Mouse (Mus musculus): ENCODE data around the gene Tigd3. TPM values are rescaled to one million over a fixed set of nuclear protein-coding genes. Genes with fewer than 3 reads are reported as not detected.

The Tigd3 gene
- polyA plus RNA-seq (2016; fragmentation: Nextera tagmentation; extraction: Ambion mirVana): 11.0 and 11.3 TPM in 2 replicates

DNA sequence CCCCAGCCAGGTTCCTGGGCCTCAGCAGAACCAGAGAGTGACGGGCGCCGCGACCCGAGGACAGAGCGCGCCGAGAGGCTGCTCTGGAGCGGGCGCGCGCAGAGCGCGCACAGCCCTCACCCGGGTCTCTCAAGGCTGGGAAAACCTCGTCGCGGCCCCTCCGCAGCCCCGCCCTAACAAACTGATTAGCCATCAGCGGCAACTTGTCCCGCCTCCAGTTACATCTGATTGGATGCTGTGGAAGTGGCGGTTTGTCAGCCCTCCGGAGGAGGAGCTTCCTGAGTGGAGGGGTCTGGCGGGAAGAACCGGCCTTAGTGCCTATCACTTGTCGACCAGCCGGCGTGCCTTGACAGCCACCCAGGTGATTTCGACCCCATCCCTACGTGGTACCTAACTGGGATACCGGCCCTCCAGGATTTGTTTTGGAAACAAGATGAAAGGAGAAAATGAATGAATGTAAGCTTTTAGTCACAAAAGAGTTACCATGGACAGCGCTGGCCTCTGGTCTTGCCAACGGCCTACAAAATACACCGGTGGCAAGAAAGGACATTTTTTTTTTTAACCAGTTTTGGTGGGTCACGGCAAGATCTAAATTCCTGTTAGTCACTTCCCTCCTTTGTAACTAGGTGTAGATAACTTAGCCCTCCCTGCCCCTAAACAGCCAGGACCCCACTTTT lies at the start of gene Tigd3:
TSS of gene Tigd3 (minus strand) at position 148 of the 677 bp plus-strand sequence.
- H3K9me3 ChIP-seq (replicated peaks): no peaks in the 10 kb centered on the region
- H3K27ac ChIP-seq: peak within 1 kb of the TSS; percentile 76
- peak within 1 kb of the TSS; percentile 90 for H3K9ac ChIP-seq
- ATAC-seq (ENCODE audit: low FRiP score): peak; percentile 95
- peak within 1 kb of the TSS; percentile 81 for H3K4me2 ChIP-seq (replicated peaks)
- H3K36me3 ChIP-seq: peaks cover 38% of the 10 kb centered on the region
- no peaks in the 10 kb centered on the region for H3K27me3 ChIP-seq
- peak within 1 kb of the TSS; percentile 70 for H3K4me3 ChIP-seq
- H3K4me1 ChIP-seq: peaks cover 21% of the 10 kb centered on the region
- 5% methylated on average over 36 of the region's 36 CpGs for WGBS

DNA sequence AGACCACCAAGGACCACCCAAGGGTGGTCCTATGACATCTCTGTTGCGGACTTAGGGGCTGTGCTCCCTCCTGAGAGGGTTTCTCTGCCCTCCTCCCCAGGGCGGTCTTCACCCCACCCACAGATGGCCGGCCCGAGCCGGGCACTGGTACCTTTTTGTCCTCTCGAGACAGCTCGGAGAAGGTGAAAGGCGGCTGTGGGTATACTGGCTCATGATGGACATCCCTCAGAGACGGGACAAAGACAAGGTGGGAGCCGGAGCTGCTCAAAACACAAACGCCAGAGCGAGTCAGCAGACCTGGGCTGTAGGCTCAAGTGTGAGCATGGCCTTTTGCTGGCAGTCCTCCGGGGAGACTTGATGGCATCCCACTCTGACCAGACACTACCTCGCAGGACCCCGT lies 49.5 kb upstream of the Tigd3 start:
- Histone ChIP-seq H3K4me2 (replicated peaks) (no peak overlapping the region), H3K4me1 (0 out of 2 replicates have a peak, but pooled peaks cover 2% of the 10 kb centered on the region), H3K9me3 (replicated peaks) (no peaks in the 10 kb centered on the region), H3K4me3 (no peak overlapping the region), H3K9ac (no peak overlapping the region), H3K36me3 (peaks cover 41% of the 10 kb centered on the region), H3K27ac (no peak overlapping the region), H3K27me3 (no peaks in the 10 kb centered on the region)
- 92% methylated on average over 15 of the region's 15 CpGs for WGBS
- no peak for ATAC-seq (ENCODE audit: low FRiP score)

DNA sequence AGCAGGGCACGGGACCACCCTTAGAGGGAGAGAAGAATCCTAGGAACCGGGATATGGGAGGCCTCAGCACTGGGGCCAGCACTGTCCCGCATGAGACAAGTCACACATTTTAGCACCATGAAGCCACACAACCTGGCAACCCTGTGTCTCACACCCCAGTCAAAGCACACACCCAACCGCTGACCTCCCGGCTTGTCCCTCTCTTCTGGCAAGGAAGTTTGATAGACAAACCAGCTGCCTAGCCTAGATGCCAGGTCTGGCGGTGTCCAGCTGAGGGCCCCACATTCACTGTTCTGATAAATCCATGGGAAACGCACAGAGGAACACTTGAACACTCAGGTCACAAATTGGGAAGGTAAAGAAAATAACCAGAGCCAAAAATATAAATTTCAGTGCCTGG lies 48.6 kb upstream of the Tigd3 start:
- no peak for ATAC-seq (ENCODE audit: low FRiP score)
- no peak overlapping the region for H3K4me3 ChIP-seq
- no peak overlapping the region for H3K27ac ChIP-seq
- no peak overlapping the region for H3K4me2 ChIP-seq (replicated peaks)
- H3K9me3 ChIP-seq (replicated peaks): no peaks in the 10 kb centered on the region
- peaks cover 9% of the 10 kb centered on the region for H3K4me1 ChIP-seq
- no peak overlapping the region for H3K9ac ChIP-seq
- no peaks in the 10 kb centered on the region for H3K27me3 ChIP-seq
- 91% methylated on average over 7 of the region's 7 CpGs for WGBS
- H3K36me3 ChIP-seq: peaks cover 35% of the 10 kb centered on the region

DNA sequence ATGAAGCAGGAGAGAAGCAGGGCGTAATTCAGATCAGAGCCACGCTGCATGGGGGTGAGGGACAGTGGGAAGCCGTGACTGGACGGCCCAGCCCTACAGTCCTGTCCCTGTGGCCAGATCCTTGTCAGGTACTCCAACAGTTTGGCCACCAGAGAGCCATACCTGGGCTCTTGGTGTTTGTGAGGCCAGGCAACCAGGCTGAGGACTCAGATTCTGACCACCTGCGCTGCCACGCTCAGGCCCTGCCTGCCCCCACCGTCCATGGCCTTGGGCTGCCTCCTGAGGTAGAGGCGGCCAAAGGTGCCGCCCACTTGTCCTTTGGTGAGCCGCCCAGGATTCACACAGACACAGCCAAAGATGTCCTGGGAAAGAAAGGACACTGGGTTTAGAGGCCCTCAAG lies 46.7 kb upstream of the Tigd3 start:
- H3K27me3 ChIP-seq: no peaks in the 10 kb centered on the region
- H3K4me1 ChIP-seq: peaks cover 13% of the 10 kb centered on the region
- H3K9ac ChIP-seq: no peak overlapping the region
- no peak overlapping the region for H3K4me2 ChIP-seq (replicated peaks)
- no peak overlapping the region for H3K4me3 ChIP-seq
- 91% methylated on average over 10 of the region's 10 CpGs for WGBS
- no peak for ATAC-seq (ENCODE audit: low FRiP score)
- H3K36me3 ChIP-seq: peaks cover 24% of the 10 kb centered on the region
- H3K9me3 ChIP-seq (replicated peaks): no peaks in the 10 kb centered on the region
- H3K27ac ChIP-seq: no peak overlapping the region

DNA sequence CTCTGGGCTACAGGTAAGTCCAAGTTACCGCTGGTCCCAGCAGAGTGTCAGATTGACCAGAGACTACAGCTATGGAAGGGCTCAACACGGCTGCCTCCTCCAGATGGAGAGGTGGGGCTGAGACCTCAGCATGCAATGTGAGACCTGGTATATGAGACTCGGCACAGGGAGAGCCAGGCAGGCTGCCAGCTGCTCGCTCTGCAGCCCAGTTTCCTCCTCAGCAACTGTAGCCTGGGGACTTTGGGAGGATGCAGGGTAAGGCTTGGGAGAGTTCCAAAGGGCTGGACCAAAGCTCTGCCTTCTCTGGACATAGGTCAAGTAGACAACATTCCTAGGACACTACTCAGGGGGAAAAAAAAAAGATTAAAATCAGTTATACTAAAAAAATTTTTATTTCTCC lies 46.2 kb upstream of the Tigd3 start:
- no peaks in the 10 kb centered on the region for H3K27me3 ChIP-seq
- ATAC-seq (ENCODE audit: low FRiP score): no peak
- H3K4me2 ChIP-seq (replicated peaks): no peak overlapping the region
- H3K4me3 ChIP-seq: no peak overlapping the region
- peaks cover 16% of the 10 kb centered on the region for H3K4me1 ChIP-seq
- H3K9me3 ChIP-seq (replicated peaks): no peaks in the 10 kb centered on the region
- no peak overlapping the region for H3K27ac ChIP-seq
- 76% methylated on average over 4 of the region's 4 CpGs for WGBS
- H3K9ac ChIP-seq: no peak overlapping the region
- peaks cover 22% of the 10 kb centered on the region for H3K36me3 ChIP-seq

DNA sequence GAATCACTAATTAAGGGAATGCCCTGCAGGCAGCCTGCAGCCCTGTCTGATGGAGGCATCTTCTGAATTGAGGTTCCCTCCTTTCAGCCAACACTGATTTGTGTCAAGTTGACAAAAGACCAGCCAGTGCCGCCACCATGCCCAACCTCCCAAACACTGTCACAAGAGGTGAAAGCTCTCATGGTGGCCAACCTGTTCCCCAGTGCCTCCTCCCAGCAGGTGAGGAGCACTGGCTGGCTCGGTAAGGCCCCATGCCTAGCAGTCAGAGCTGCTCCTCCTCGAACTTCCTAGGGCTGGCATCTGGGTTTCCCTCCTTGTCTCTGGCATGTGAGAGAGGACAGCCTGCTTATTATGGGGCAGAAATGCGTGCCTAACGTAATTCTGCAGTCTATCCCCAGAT lies 45.8 kb upstream of the Tigd3 start:
- 80% methylated on average over 5 of the region's 5 CpGs for WGBS
- Histone ChIP-seq H3K4me2 (replicated peaks) (no peak overlapping the region), H3K27me3 (no peaks in the 10 kb centered on the region), H3K4me3 (no peak overlapping the region), H3K36me3 (peaks cover 20% of the 10 kb centered on the region), H3K9me3 (replicated peaks) (no peaks in the 10 kb centered on the region), H3K9ac (no peak overlapping the region), H3K4me1 (peaks cover 18% of the 10 kb centered on the region), H3K27ac (no peak overlapping the region)
- ATAC-seq (ENCODE audit: low FRiP score): no peak

DNA sequence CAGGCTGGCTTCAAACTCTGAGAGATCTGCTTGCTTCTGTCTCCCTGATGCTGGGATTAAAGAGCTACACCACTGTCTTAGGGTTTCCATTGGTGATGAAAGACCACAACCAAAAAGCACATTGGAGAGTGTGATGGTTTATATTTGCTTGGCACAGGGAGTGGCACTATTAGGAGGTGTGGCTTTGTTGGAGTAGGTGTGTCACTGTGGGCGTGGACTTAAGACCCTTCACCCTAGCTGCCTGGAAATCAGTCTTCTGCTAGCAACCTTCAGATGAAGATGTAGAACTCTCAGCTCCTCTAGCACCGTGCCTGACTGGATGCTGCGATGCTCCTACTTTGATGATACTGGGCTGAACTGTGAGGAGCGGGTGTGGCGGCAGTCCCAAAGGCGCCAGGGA lies 44.6 kb upstream of the Tigd3 start:
- peaks cover 20% of the 10 kb centered on the region for H3K36me3 ChIP-seq
- H3K4me2 ChIP-seq (replicated peaks): no peak overlapping the region
- peaks cover 18% of the 10 kb centered on the region for H3K4me1 ChIP-seq
- WGBS: 90% methylated on average over 6 of the region's 6 CpGs
- H3K27ac ChIP-seq: no peak overlapping the region
- no peak overlapping the region for H3K4me3 ChIP-seq
- no peak for ATAC-seq (ENCODE audit: low FRiP score)
- no peaks in the 10 kb centered on the region for H3K27me3 ChIP-seq
- no peaks in the 10 kb centered on the region for H3K9me3 ChIP-seq (replicated peaks)
- no peak overlapping the region for H3K9ac ChIP-seq

DNA sequence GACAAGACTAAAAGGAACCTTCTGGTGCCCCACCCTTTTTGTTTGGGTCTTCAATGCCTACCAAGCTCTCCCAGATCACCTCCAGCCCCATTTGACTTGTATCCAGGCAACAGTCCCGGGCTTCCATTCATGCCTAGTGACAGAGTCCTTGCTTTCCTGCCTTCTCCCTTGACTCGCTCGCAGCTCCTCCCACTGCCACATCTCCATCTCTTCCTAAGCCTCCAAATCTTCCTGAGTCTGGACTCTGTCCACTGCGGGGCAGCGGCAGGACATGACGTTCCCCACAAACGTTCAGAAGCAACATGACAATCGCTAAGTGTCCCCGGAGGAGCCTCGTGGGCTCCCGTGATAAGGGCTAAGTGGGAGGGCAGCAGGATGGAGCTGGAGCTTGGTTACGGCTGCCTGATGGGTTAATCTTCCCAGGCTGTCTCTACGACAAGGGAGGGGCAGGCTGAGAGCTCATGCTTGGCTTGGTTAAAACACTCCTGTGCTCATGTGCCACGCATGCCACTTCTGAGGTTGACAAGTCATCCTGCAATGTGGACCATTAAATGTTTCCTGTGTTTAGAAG lies 44.0 kb upstream of the Tigd3 start:
- ATAC-seq (ENCODE audit: low FRiP score): peak; percentile 52; the same call in 1 of the 2 replicates

DNA sequence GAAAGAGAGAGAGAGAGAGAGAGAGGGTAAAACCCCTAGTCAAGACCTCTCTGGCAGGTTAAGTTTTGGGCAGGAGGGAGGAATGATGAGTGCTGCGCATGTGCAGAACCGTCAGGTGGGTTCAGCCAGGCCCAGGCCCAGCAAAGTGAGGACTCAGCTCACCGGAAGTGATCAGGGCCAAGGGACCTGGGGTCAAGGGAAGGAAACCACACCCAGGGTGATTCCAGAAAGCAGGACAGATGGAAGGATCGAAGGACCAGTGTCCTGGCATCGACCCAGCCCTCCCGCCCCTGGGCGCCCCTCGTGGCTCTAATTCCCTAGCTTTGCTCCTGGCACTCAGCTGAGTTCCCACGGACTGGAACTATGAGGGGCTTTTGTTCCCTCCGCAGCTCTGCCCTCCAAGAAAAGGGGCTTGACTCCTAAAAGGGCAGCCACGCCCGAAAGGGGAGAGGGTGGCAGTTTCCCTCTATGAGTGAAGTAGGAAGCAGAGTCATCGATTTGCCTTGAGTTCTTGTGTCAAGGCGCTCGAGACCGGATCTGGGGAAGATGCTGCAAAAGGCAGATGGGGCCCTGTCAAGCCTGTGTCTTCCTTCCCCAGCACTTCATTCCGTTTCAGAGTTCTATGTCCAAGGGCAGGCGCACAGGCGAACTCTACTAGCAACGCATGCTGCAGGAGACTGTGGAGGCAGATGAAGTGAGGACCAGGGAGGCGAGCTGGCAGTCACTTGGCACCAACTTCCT lies 43.3 kb upstream of the Tigd3 start:
- H3K4me1 ChIP-seq: peaks cover 18% of the 10 kb centered on the region
- H3K4me2 ChIP-seq (replicated peaks): no peak overlapping the region
- H3K27ac ChIP-seq: peak overlapping the region; percentile 45
- H3K36me3 ChIP-seq: peaks cover 10% of the 10 kb centered on the region; the same call in 1 of the 2 replicates
- no peak overlapping the region for H3K4me3 ChIP-seq
- WGBS: 61% methylated on average over 21 of the region's 21 CpGs
- no peaks in the 10 kb centered on the region for H3K27me3 ChIP-seq
- H3K9ac ChIP-seq: no peak overlapping the region
- peak; percentile 8; the same call in 1 of the 2 replicates for ATAC-seq (ENCODE audit: low FRiP score)
- H3K9me3 ChIP-seq (replicated peaks): no peaks in the 10 kb centered on the region

More for the DNA sequence above, 44.0 kb upstream of the Tigd3 start:
- peaks cover 18% of the 10 kb centered on the region for H3K4me1 ChIP-seq
- H3K4me2 ChIP-seq (replicated peaks): peak overlapping the region; percentile 39
- H3K36me3 ChIP-seq: peaks cover 16% of the 10 kb centered on the region
- H3K27me3 ChIP-seq: no peaks in the 10 kb centered on the region
- H3K4me3 ChIP-seq: no peak overlapping the region
- peak overlapping the region; percentile 41; the same call in 1 of the 2 replicates for H3K27ac ChIP-seq
- WGBS: 31% methylated on average over 14 of the region's 14 CpGs
- H3K9me3 ChIP-seq (replicated peaks): no peaks in the 10 kb centered on the region
- no peak overlapping the region for H3K9ac ChIP-seq

DNA sequence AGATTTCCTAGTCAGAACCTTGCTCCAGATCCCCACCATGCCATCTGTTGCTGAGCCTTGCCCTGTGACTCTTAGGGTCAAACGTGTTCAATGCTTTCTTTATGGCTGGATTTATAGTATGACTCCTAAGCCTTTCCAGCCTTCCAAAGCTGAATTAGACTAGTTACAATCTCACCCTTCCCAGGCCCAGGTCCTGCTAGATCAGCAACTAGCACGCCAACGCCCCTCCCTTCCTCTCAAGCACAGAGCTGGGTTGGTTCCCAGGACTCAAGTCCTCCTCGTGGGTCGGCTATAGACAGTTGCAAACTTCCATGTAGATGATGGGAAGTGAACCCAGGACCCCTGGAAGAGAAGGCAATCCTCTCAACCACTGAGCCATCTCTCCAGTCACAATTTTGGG lies 41.7 kb upstream of the Tigd3 start:
- ATAC-seq (ENCODE audit: low FRiP score): no peak
- H3K4me3 ChIP-seq: no peak overlapping the region
- H3K27ac ChIP-seq: no peak overlapping the region
- no peaks in the 10 kb centered on the region for H3K36me3 ChIP-seq
- H3K9me3 ChIP-seq (replicated peaks): no peaks in the 10 kb centered on the region
- 79% methylated on average over 5 of the region's 5 CpGs for WGBS
- H3K9ac ChIP-seq: no peak overlapping the region
- no peak overlapping the region for H3K4me2 ChIP-seq (replicated peaks)
- H3K27me3 ChIP-seq: no peaks in the 10 kb centered on the region
- H3K4me1 ChIP-seq: peaks cover 18% of the 10 kb centered on the region

DNA sequence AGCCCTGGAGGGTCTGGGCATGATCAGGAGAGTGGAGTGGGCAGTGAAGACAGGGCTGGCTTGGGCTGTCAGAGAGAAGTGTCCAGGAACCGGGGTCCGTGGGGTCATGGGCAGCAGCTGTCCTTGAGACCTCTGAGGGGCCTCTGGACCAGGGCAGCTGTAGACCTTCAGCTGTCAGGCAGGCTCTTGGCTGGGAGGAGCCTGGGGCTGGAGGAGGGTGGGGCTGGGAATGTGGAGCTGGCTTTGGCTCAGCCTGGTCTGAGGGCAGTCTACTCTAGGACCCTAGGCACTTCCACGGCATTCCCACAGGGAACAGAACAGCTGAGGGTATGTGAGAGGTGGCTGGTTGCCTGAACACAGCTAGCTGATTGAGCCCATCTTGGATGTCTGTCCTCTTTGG lies 41.3 kb upstream of the Tigd3 start:
- WGBS: 64% methylated on average over 3 of the region's 3 CpGs

More for the DNA sequence above, 41.3 kb upstream of the Tigd3 start:
- ATAC-seq (ENCODE audit: low FRiP score): no peak
- Histone ChIP-seq H3K4me1 (peaks cover 18% of the 10 kb centered on the region), H3K27ac (no peak overlapping the region), H3K9ac (0 out of 2 replicates have a peak overlapping the region, but pooled peaks have one; percentile 32), H3K36me3 (no peaks in the 10 kb centered on the region), H3K9me3 (replicated peaks) (no peaks in the 10 kb centered on the region), H3K4me3 (no peak overlapping the region), H3K27me3 (no peaks in the 10 kb centered on the region), H3K4me2 (replicated peaks) (no peak overlapping the region)

Measured in hindbrain, embryonic 12.5 days (tissue).